Mouse (Mus musculus) spleen, postnatal 4 days (tissue): ENCODE data around the gene Tmem108.
"Not testable (repeated sequence)": the region's sequence is repeated elsewhere in the genome, so short reads cannot be mapped to it uniquely, and the experiment has no call there.

Source experiments
- DNase-seq, 2 experiments: peaks; one replicate each; pipeline ENCODE4 v3.0.0; 2022; ENCODE audit warnings: low spot score in 2 of 2

Tmem108 gene

GRCm38 (mm10) chr9:103681741-103682330 lies 79.8 kb downstream of the Tmem108 start:
- no peak for DNase-seq

- no peak for DNase-seq
Observed at GRCm38 (mm10) chr9:103679234-103679633, 82.4 kb downstream of the Tmem108 start.

GRCm38 (mm10) chr9:103678531-103679060 lies 83.0 kb downstream of the Tmem108 start:
- DNase-seq: no peak

GRCm38 (mm10) chr9:103677811-103678210 lies 83.8 kb downstream of the Tmem108 start:
- no peak for DNase-seq

GRCm38 (mm10) chr9:103675721-103676480 lies 85.7 kb downstream of the Tmem108 start:
- DNase-seq: no peak

GRCm38 (mm10) chr9:103672881-103673280 lies 88.8 kb downstream of the Tmem108 start:
- DNase-seq: no peak

- not testable (repeated sequence) for DNase-seq
Observed at GRCm38 (mm10) chr9:103670592-103671113, 91.0 kb downstream of the Tmem108 start.

- DNase-seq: no peak
Observed at GRCm38 (mm10) chr9:103668830-103669229, 92.8 kb downstream of the Tmem108 start.

- DNase-seq: no peak
Observed at GRCm38 (mm10) chr9:103665817-103666216, 95.8 kb downstream of the Tmem108 start.

GRCm38 (mm10) chr9:103664151-103664550 lies 97.5 kb downstream of the Tmem108 start:
- DNase-seq: no peak

GRCm38 (mm10) chr9:103661873-103662272 lies 99.8 kb downstream of the Tmem108 start:
- no peak for DNase-seq

GRCm38 (mm10) chr9:103657981-103658380 lies 103.7 kb downstream of the Tmem108 start:
- DNase-seq: no peak

GRCm38 (mm10) chr9:103657183-103657975 lies 104.3 kb downstream of the Tmem108 start:
- DNase-seq: peak in 1 of 2 experiments; percentile 50

- no peak for DNase-seq
Observed at GRCm38 (mm10) chr9:103653995-103654587, 107.5 kb downstream of the Tmem108 start.

- DNase-seq: no peak
Observed at GRCm38 (mm10) chr9:103652127-103652882, 109.3 kb downstream of the Tmem108 start.

- DNase-seq: no peak
Observed at GRCm38 (mm10) chr9:103646605-103647004, 115.0 kb downstream of the Tmem108 start.

- DNase-seq: no peak
Observed at GRCm38 (mm10) chr9:103645724-103646123, 115.9 kb downstream of the Tmem108 start.

- no peak for DNase-seq
Observed at GRCm38 (mm10) chr9:103642300-103642699, 119.3 kb downstream of the Tmem108 start.

GRCm38 (mm10) chr9:103641340-103641739 lies 120.3 kb downstream of the Tmem108 start:
- no peak for DNase-seq

- no peak for DNase-seq
Observed at GRCm38 (mm10) chr9:103639413-103639812, 122.2 kb downstream of the Tmem108 start.

- DNase-seq: no peak
Observed at GRCm38 (mm10) chr9:103637451-103637850, 124.2 kb downstream of the Tmem108 start.
